ENCODE assay signal across 7 mouse cellular contexts in genomic region chr13:48964850-48965249, GRCm38 (mm10). TPM values are rescaled to one million over a fixed set of nuclear protein-coding genes. Genes with fewer than 3 reads are reported as not detected.
DNase-seq lines count a peak whose midpoint lies in the region; ATAC-seq and TF ChIP-seq lines count a peak whose summit lies in the region.

No protein-coding gene starts in this region.

- ATAC-seq in megakaryocyte, adult 5-6 weeks (ENCODE audit: poor library complexity, severe bottlenecking) = no peak
- no peak for ATAC-seq in forebrain, embryonic 16.5 days
- ATAC-seq in liver, embryonic 13.5 days (ENCODE audit: low read depth) = no peak
- ATAC-seq in stomach, postnatal 0 days (ENCODE audit: low FRiP score, low TSS enrichment) = no peak

- peaks cover 63% of the 10 kb centered on the region for H3K4me1 ChIP-seq in megakaryocyte, embryonic 14.5 days
- peaks cover 35% of the 10 kb centered on the region for H3K4me1 ChIP-seq in forebrain, embryonic 16.5 days (replicated peaks; ENCODE audit: control insufficient read depth, insufficient read depth, low read length)
- peaks cover 76% of the 10 kb centered on the region for H3K4me1 ChIP-seq in liver, embryonic 13.5 days (replicated peaks)
- 0 out of 2 replicates have a peak, but pooled peaks cover 8% of the 10 kb centered on the region for H3K4me1 ChIP-seq in stomach, postnatal 0 days (replicated peaks; ENCODE audit: control insufficient read depth, insufficient read depth)

- H3K4me3 ChIP-seq in megakaryocyte, embryonic 14.5 days (replicated peaks) = peak overlapping the region; percentile 96
- H3K4me3 ChIP-seq in forebrain, embryonic 16.5 days (replicated peaks; ENCODE audit: low read length) = no peak overlapping the region
- peak overlapping the region; percentile 99 for H3K4me3 ChIP-seq in liver, embryonic 13.5 days (replicated peaks)
- peak overlapping the region; percentile 81; the same call in 1 of the 2 replicates for H3K4me3 ChIP-seq in stomach, postnatal 0 days (ENCODE audit: low read depth, low read length)

- no peaks in the 10 kb centered on the region for H3K9me3 ChIP-seq in megakaryocyte, embryonic 14.5 days
- H3K9me3 ChIP-seq in forebrain, embryonic 16.5 days (ENCODE audit: control insufficient read depth, low read length) = no peaks in the 10 kb centered on the region
- H3K9me3 ChIP-seq in liver, embryonic 13.5 days (replicated peaks) = no peaks in the 10 kb centered on the region
- H3K9me3 ChIP-seq in stomach, postnatal 0 days (ENCODE audit: control insufficient read depth, low read length) = no peaks in the 10 kb centered on the region

- H3K27ac ChIP-seq in forebrain, embryonic 16.5 days (ENCODE audit: low read length) = no peak overlapping the region
- H3K27ac ChIP-seq in liver, embryonic 13.5 days = peak overlapping the region; percentile 96
- H3K27ac ChIP-seq in stomach, postnatal 0 days (replicated peaks) = peak overlapping the region; percentile 99

- TF ChIP-seq CTCF in stomach, postnatal 0 days (IDR thresholded peaks at IDR 0.05; ENCODE audit: low read depth) = no peak

- WGBS in forebrain, embryonic 16.5 days = 75% methylated on average over 4 of the region's 4 CpGs
- 31% methylated on average over 4 of the region's 4 CpGs for WGBS in liver, embryonic 13.5 days (ENCODE audit: insufficient replicate concordance)
- WGBS in stomach, postnatal 0 days = 59% methylated on average over 4 of the region's 4 CpGs

- DNase-seq in liver, embryonic 13.5 days = no peak
- DNase-seq in stomach, postnatal 0 days (ENCODE audit: low spot score) = no peak
- no peak for DNase-seq in right cerebral cortex, postnatal 10 days (ENCODE audit: low spot score in 2 of 2)
- DNase-seq in spleen, postnatal 4 days (ENCODE audit: low spot score in 2 of 2) = no peak

- H3K9ac ChIP-seq in forebrain, embryonic 16.5 days (replicated peaks; ENCODE audit: low read depth, low read length) = no peak overlapping the region
- peak overlapping the region; percentile 99 for H3K9ac ChIP-seq in liver, embryonic 13.5 days
- no peak overlapping the region; the same call in 1 of the 2 replicates for H3K9ac ChIP-seq in stomach, postnatal 0 days (ENCODE audit: low read length)

- no peak for TF ChIP-seq EP300 in stomach, postnatal 0 days (optimal IDR thresholded peaks at IDR 0.05)

- H3K4me2 ChIP-seq in forebrain, embryonic 16.5 days (ENCODE audit: low read length) = peak overlapping the region; percentile 71
- H3K4me2 ChIP-seq in liver, embryonic 13.5 days = peak overlapping the region; percentile 93
- peak overlapping the region; percentile 86 for H3K4me2 ChIP-seq in stomach, postnatal 0 days (replicated peaks; ENCODE audit: low read depth)

- H3K27me3 ChIP-seq in megakaryocyte, embryonic 14.5 days (replicated peaks) = no peaks in the 10 kb centered on the region
- no peaks in the 10 kb centered on the region for H3K27me3 ChIP-seq in forebrain, embryonic 16.5 days (replicated peaks; ENCODE audit: control insufficient read depth, insufficient read depth, low read length)
- no peaks in the 10 kb centered on the region for H3K27me3 ChIP-seq in liver, embryonic 13.5 days
- no peaks in the 10 kb centered on the region for H3K27me3 ChIP-seq in stomach, postnatal 0 days (ENCODE audit: control insufficient read depth, insufficient read depth, low read length)

- H3K36me3 ChIP-seq in megakaryocyte, embryonic 14.5 days (replicated peaks; ENCODE audit: low read length) = peaks cover 14% of the 10 kb centered on the region
- H3K36me3 ChIP-seq in forebrain, embryonic 16.5 days (ENCODE audit: control insufficient read depth, insufficient read depth) = no peaks in the 10 kb centered on the region
- peaks cover 15% of the 10 kb centered on the region for H3K36me3 ChIP-seq in liver, embryonic 13.5 days
- H3K36me3 ChIP-seq in stomach, postnatal 0 days (ENCODE audit: control insufficient read depth, insufficient read depth, low read length) = no peaks in the 10 kb centered on the region

RNA-seq across cellular contexts. Expression of gene Fam120a, which starts 3.0 kb away (rescaled TPM):
- 60.7 and 71.7 TPM in 2 replicates for polyA plus RNA-seq in megakaryocyte, embryonic 14.5 days (2012; ENCODE audit: insufficient read depth, low replicate concordance)
- total RNA-seq in megakaryocyte, adult 5-6 weeks (2015) = 191 and 192 TPM in 2 replicates
- total RNA-seq in megakaryocyte, adult 5-6 weeks (2017) = 118 and 132 TPM in 2 replicates
- polyA plus RNA-seq in forebrain, embryonic 16.5 days (2015; fragmentation: Nextera tagmentation; extraction: Ambion mirVana) = 13.7 and 14.8 TPM in 2 replicates
- polyA plus RNA-seq in liver, embryonic 13.5 days (2015; fragmentation: Nextera tagmentation; extraction: Ambion mirVana) = 16.6 and 17.8 TPM in 2 replicates
- polyA plus RNA-seq in stomach, postnatal 0 days (2015; fragmentation: Nextera tagmentation; extraction: Ambion mirVana) = 18.1 and 18.7 TPM in 2 replicates
